Mouse (Mus musculus): ENCODE results near the gene Arel1. TPM values are rescaled to one million over a fixed set of nuclear protein-coding genes. Genes with fewer than 3 reads are reported as not detected.

The Arel1 gene
- polyA plus RNA-seq, 1 experiment from 2014 or later: 35.5 TPM

DNA sequence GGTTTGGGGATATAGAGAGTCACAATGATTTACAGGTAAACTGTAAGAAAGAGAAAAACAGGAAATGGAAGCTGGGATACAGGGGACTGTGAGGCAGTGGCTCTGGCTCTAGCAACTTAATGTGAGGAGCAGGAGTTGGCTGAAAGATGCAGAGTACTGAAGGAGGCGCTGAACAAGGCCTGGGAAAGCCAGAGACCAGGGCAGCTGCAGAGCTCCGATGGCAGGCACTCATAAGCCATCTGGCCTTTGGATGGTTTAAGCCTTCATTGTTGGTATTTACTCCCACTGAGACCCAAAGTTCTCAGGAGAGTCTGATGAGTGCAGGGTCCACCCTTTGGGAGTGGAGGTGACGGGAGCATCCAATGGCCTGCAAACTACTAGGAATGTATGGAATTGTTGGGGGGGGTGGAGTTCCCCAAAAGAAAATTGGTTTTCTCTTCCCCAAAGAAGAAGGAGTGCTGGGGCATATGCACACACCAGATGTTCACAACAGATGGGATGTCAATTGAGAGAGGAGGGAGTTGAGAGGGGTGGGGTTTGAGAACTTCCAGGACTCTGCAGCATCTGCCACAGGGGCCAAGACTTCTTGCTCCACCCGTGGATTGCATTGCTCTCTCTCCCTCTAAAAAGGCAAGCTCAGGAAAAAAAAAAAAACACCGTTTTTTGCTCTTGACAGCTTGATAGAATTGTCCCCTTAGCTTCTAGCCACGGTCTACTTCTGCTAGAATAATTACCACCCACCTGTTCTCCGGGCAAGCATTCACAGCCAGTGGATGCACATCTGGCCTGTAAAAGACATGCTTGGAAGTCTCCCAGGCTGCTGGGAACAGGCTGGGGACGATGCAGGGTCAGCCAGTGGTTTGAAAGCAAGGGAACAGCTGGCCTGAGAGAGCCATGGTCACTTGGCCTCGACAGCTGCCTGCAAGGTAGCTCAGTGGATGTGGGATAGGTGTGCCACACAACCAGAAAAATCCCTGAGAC, 76.8 kb downstream of the Arel1 start:
- WGBS: 67% methylated on average over 9 of the region's 9 CpGs
- no peaks in the 10 kb centered on the region for H3K27me3 ChIP-seq
- no peak for ATAC-seq (replicated peaks)

GRCm38 (mm10) chr12:84890289-84890688, 80.4 kb downstream of the Arel1 start:
- 87% methylated on average over 15 of the region's 15 CpGs for WGBS
- no peak for ATAC-seq (replicated peaks)
- Histone ChIP-seq H3K9ac (replicated peaks) (no peak overlapping the region), H3K4me3 (no peak overlapping the region), H3K27me3 (no peaks in the 10 kb centered on the region), H3K4me1 (no peaks in the 10 kb centered on the region), H3K36me3 (no peaks in the 10 kb centered on the region), H3K27ac (replicated peaks) (no peak overlapping the region), H3K4me2 (replicated peaks) (no peak overlapping the region), H3K9me3 (no peaks in the 10 kb centered on the region)

More for the DNA sequence above, 76.8 kb downstream of the Arel1 start:
- Histone ChIP-seq H3K36me3 (no peaks in the 10 kb centered on the region), H3K27ac (replicated peaks) (no peak overlapping the region), H3K4me1 (no peaks in the 10 kb centered on the region), H3K4me2 (replicated peaks) (no peak overlapping the region), H3K9me3 (no peaks in the 10 kb centered on the region), H3K9ac (replicated peaks) (no peak overlapping the region), H3K4me3 (no peak overlapping the region)

DNA sequence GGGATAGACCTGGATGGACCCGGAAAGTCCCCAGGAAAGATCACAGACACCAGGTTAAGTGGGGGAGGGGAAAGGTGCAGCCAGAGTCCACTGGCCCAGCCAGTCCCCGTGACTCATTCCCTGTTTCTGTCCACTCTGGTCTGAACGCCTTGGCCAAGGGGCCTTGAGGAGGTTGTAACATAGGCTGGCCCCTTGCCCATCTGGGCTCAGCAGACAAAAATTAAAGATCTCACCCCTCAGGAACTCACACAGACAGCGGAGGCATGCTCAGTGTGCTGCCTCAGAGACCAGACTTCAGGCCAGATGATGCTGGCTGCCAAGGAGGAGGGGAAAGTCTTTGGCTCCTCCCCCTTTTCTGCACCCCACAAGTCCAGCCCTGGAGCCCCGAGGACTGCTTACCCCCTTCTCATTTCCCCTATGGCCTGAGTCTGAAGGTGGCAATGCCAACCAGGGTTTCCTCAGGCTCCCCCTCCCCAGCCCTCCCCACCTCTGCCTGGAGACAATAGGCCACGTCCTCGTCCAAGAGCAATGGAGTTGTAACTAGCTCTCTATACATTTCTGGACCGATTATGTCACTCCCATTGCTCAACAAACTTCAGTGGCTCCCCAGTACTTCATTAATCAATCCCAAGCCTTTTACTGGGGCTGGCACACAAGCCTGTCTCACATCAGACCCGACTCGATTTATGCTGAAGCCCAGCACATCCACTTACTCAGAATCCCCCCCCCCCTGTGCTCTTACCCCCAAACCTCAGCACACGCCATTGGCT, 85.4 kb downstream of the Arel1 start:
- Histone ChIP-seq H3K9me3 (no peaks in the 10 kb centered on the region), H3K27me3 (no peaks in the 10 kb centered on the region), H3K4me3 (no peak overlapping the region), H3K4me1 (no peaks in the 10 kb centered on the region), H3K27ac (replicated peaks) (no peak overlapping the region), H3K9ac (replicated peaks) (no peak overlapping the region), H3K36me3 (no peaks in the 10 kb centered on the region), H3K4me2 (replicated peaks) (no peak overlapping the region)
- WGBS: 60% methylated on average over 11 of the region's 11 CpGs
- ATAC-seq (replicated peaks): no peak

- H3K4me3 ChIP-seq: no peak overlapping the region
- no peaks in the 10 kb centered on the region for H3K4me1 ChIP-seq
- 83% methylated on average over 7 of the region's 7 CpGs for WGBS
- H3K9ac ChIP-seq (replicated peaks): no peak overlapping the region
- H3K27me3 ChIP-seq: no peaks in the 10 kb centered on the region
- no peak overlapping the region for H3K27ac ChIP-seq (replicated peaks)
- no peak for ATAC-seq (replicated peaks)
- H3K4me2 ChIP-seq (replicated peaks): no peak overlapping the region
- no peaks in the 10 kb centered on the region for H3K36me3 ChIP-seq
- H3K9me3 ChIP-seq: no peaks in the 10 kb centered on the region
Observed at GRCm38 (mm10) chr12:84884423-84885076, 86.2 kb downstream of the Arel1 start.

DNA sequence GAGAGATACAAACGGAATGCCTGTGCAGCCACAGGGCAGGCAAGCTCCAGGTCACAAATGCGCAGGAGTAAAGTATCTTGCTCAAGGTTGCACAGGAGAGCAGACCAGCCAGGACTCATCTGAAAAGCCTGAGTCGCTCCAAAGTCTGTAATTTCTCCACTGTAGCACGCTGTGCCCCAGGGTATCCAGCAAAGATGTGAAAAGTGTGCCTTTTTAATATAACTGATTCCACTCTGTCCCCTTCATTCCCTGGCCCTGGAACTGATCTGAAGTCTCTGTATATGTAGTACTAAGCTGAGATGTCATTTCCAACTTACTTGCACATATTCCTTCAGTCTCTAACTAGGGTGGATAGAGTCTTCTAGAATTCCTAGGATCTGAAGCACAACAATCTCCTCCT, 87.9 kb downstream of the Arel1 start:
- no peaks in the 10 kb centered on the region for H3K4me1 ChIP-seq
- ATAC-seq (replicated peaks): no peak
- peaks cover 11% of the 10 kb centered on the region for H3K27me3 ChIP-seq
- no peak overlapping the region for H3K27ac ChIP-seq (replicated peaks)
- WGBS: 80% methylated on average over 4 of the region's 4 CpGs
- no peaks in the 10 kb centered on the region for H3K9me3 ChIP-seq
- H3K36me3 ChIP-seq: no peaks in the 10 kb centered on the region
- no peak overlapping the region for H3K4me3 ChIP-seq
- H3K4me2 ChIP-seq (replicated peaks): no peak overlapping the region
- no peak overlapping the region for H3K9ac ChIP-seq (replicated peaks)

- no peak overlapping the region for H3K27ac ChIP-seq (replicated peaks)
- no peak overlapping the region for H3K4me3 ChIP-seq
- no peak overlapping the region for H3K9ac ChIP-seq (replicated peaks)
- H3K4me1 ChIP-seq: peaks cover 15% of the 10 kb centered on the region
- no peak overlapping the region for H3K4me2 ChIP-seq (replicated peaks)
- no peaks in the 10 kb centered on the region for H3K36me3 ChIP-seq
- ATAC-seq (replicated peaks): no peak
- H3K27me3 ChIP-seq: peaks cover 38% of the 10 kb centered on the region
- WGBS: 37% methylated on average over 11 of the region's 11 CpGs
- H3K9me3 ChIP-seq: no peaks in the 10 kb centered on the region
Observed at GRCm38 (mm10) chr12:84880091-84880490, 90.6 kb downstream of the Arel1 start.

DNA sequence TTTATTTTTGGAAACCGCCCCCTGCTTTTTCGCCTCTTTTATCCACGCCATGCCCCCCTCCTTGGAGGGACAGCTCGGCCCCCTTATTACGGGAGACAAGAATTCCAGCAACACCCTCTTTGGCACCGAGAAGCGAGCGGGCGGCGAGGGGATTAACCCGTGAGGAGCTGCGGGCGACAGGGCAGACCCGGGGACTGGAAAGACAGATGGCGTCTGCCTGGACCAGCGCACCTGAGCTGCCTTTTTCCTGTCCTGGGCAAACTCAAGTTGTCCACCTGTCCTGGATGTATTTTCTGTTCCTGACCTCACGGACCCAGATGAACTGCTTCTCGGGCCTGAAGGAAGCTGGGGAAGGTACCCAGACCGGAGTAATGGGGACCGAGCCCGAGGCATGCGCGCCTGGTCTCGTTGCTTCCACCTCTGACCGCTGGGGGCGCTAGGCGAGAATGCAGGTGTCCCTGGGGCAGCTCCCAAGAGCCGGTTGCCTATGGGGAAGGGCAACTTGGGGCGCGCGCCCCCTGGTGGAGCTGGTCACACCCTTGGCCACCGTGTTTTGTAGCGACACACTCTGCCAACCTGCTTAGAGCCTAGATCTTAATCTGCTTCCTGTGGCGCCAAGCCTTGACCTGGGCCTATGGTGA, 94.1 kb downstream of the Arel1 start, which contains the start of gene Ltbp2:
TSS of gene Ltbp2 (minus strand) at position 52 of the 641 bp plus-strand sequence.
- WGBS: 2% methylated on average over 34 of the region's 34 CpGs
- Histone ChIP-seq H3K9me3 (no peaks in the 10 kb centered on the region), H3K4me1 (peaks cover 15% of the 10 kb centered on the region), H3K4me3 (peak within 1 kb of the TSS; percentile 31), H3K4me2 (replicated peaks) (peak within 1 kb of the TSS; percentile 47), H3K27ac (replicated peaks) (no peak within 1 kb of the TSS), H3K9ac (replicated peaks) (0 out of 2 replicates have a peak within 1 kb of the TSS, but pooled peaks have one; percentile 4), H3K27me3 (peaks cover 55% of the 10 kb centered on the region), H3K36me3 (no peaks in the 10 kb centered on the region)
- 0 out of 2 replicates have a peak, but pooled peaks have one; percentile 48 for ATAC-seq (replicated peaks)

GRCm38 (mm10) chr12:84875761-84876480, 94.8 kb downstream of the Arel1 start:
- whole genome bisulfite sequencing: 1% methylated on average over 59 of the region's 59 CpGs
- H3K9ac ChIP-seq (replicated peaks): 0 out of 2 replicates have a peak overlapping the region, but pooled peaks have one; percentile 4

DNA sequence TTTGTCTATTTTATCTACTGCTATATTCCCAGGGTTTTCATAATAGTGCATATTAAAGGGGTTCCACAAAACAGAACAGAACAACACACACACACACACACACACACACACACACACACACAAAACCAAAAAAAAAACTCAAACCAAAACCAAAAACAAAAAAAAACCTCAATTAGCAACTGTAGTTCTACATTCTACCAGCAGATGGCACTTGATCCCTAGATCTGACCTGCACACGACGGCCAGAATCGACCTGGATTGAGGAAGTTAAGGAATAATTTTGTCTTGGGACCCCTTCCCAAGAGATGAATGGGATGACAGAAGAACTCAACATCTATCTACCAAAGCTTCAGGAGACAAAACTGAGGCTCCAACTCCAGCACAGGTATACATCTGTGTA, 97.3 kb downstream of the Arel1 start:
- no peak for ATAC-seq (replicated peaks)
- Histone ChIP-seq H3K27ac (replicated peaks) (no peak overlapping the region), H3K9ac (replicated peaks) (no peak overlapping the region), H3K36me3 (no peaks in the 10 kb centered on the region), H3K9me3 (no peaks in the 10 kb centered on the region), H3K4me2 (replicated peaks) (no peak overlapping the region), H3K27me3 (peaks cover 49% of the 10 kb centered on the region), H3K4me3 (no peak overlapping the region), H3K4me1 (peaks cover 15% of the 10 kb centered on the region)
- WGBS: 2% methylated on average over 3 of the region's 3 CpGs

More at GRCm38 (mm10) chr12:84875761-84876480, 94.8 kb downstream of the Arel1 start:
- Histone ChIP-seq H3K4me3 (peak overlapping the region; percentile 31), H3K36me3 (no peaks in the 10 kb centered on the region), H3K9me3 (no peaks in the 10 kb centered on the region), H3K27ac (replicated peaks) (no peak overlapping the region), H3K4me1 (peaks cover 15% of the 10 kb centered on the region), H3K4me2 (replicated peaks) (peak overlapping the region; percentile 47), H3K27me3 (peaks cover 55% of the 10 kb centered on the region)
- no peak for ATAC-seq (replicated peaks)

- H3K4me2 ChIP-seq (replicated peaks): no peak overlapping the region
- H3K9ac ChIP-seq (replicated peaks): no peak overlapping the region
- no peak overlapping the region for H3K4me3 ChIP-seq
- H3K27me3 ChIP-seq: peaks cover 39% of the 10 kb centered on the region
- no peaks in the 10 kb centered on the region for H3K9me3 ChIP-seq
- H3K27ac ChIP-seq (replicated peaks): no peak overlapping the region
- peaks cover 15% of the 10 kb centered on the region for H3K4me1 ChIP-seq
- no peak for ATAC-seq (replicated peaks)
- no peaks in the 10 kb centered on the region for H3K36me3 ChIP-seq
- WGBS: 77% methylated on average over 2 of the region's 2 CpGs
Observed at GRCm38 (mm10) chr12:84872310-84872709, 98.4 kb downstream of the Arel1 start.
